Mouse (Mus musculus): ENCODE measurements around the gene Slc45a2.
"Not testable (repeated sequence)": the region's sequence is repeated elsewhere in the genome, so short reads cannot be mapped to it uniquely, and the experiment has no call there.

Slc45a2 gene

GRCm38 (mm10) chr15:11000421-11000820 is at the start of gene Slc45a2:
Gene Slc45a2, plus strand, starts transcription at chr15:11000721.
- no peak for DNase-seq

GRCm38 (mm10) chr15:10951951-10952759 is 48.4 kb upstream of the Slc45a2 start, which contains the start of gene C1qtnf3:
Gene C1qtnf3, plus strand, starts transcription at chr15:10952332.
- no peak for DNase-seq

GRCm38 (mm10) chr15:10952760-10953305 is 47.7 kb upstream of the Slc45a2 start:
- no peak for DNase-seq

- DNase-seq: no peak
Observed at GRCm38 (mm10) chr15:10953465-10953864, 47.1 kb upstream of the Slc45a2 start.

GRCm38 (mm10) chr15:10954381-10955016 is 46.0 kb upstream of the Slc45a2 start:
- DNase-seq: no peak

GRCm38 (mm10) chr15:10955156-10955555 is 45.4 kb upstream of the Slc45a2 start:
- DNase-seq: no peak

GRCm38 (mm10) chr15:10956706-10957105 is 43.8 kb upstream of the Slc45a2 start:
- no peak for DNase-seq

GRCm38 (mm10) chr15:10959277-10960026 is 41.1 kb upstream of the Slc45a2 start:
- DNase-seq: no peak

GRCm38 (mm10) chr15:10960267-10960666 is 40.3 kb upstream of the Slc45a2 start:
- no peak for DNase-seq

- no peak for DNase-seq
Observed at GRCm38 (mm10) chr15:10962601-10963000, 37.9 kb upstream of the Slc45a2 start.

GRCm38 (mm10) chr15:10969439-10969838 is 31.1 kb upstream of the Slc45a2 start:
- DNase-seq: no peak

- no peak for DNase-seq
Observed at GRCm38 (mm10) chr15:10970777-10971176, 29.7 kb upstream of the Slc45a2 start.

- DNase-seq: no peak
Observed at GRCm38 (mm10) chr15:10977151-10977550, 23.4 kb upstream of the Slc45a2 start.

- DNase-seq: no peak
Observed at GRCm38 (mm10) chr15:10980712-10981111, 19.8 kb upstream of the Slc45a2 start.

GRCm38 (mm10) chr15:10981377-10982063 is 19.0 kb upstream of the Slc45a2 start, which contains the start of gene Amacr:
Gene Amacr, plus strand, starts transcription at chr15:10981756.
- peak; percentile 88 for DNase-seq

- DNase-seq: no peak
Observed at GRCm38 (mm10) chr15:10982064-10982435, 18.5 kb upstream of the Slc45a2 start.

- no peak for DNase-seq
Observed at GRCm38 (mm10) chr15:10985756-10986155, 14.8 kb upstream of the Slc45a2 start.

- DNase-seq: not testable (repeated sequence)
Observed at GRCm38 (mm10) chr15:10986477-10986876, 14.0 kb upstream of the Slc45a2 start.

GRCm38 (mm10) chr15:10990411-10990810 is 10.1 kb upstream of the Slc45a2 start:
- no peak for DNase-seq

GRCm38 (mm10) chr15:10991566-10991965 is 9.0 kb upstream of the Slc45a2 start:
- DNase-seq: no peak

GRCm38 (mm10) chr15:10999832-11000231 is 689 bp upstream of the Slc45a2 start:
- no peak for DNase-seq

- no peak for DNase-seq
Observed at GRCm38 (mm10) chr15:11003791-11004190, 3.3 kb downstream of the Slc45a2 start.

GRCm38 (mm10) chr15:11004646-11005045 is 4.1 kb downstream of the Slc45a2 start:
- DNase-seq: no peak
